Mouse (Mus musculus): ENCODE results near the gene Apoc4. TPM values are rescaled to one million over a fixed set of nuclear protein-coding genes. Genes with fewer than 3 reads are reported as not detected.

Apoc4 gene
- total RNA-seq (2021) = 100 to 1,000 TPM in 1 of 2 experiments, 10 to 100 TPM in 1; 82.0 to 218 TPM
- long read RNA-seq, experiment 1, transcript Apoc4-201 (3 exons, 538 nt) = major isoform, 215 of 216 reads
- long read RNA-seq, experiment 1, partial matches to known transcripts = 0 of 216 reads
- long read RNA-seq, experiment 1, other reads (novel, unspliced or antisense) = 1 of 216 reads
- long read RNA-seq, experiment 2, transcript Apoc4-201 (3 exons, 538 nt) = major isoform, 51 of 58 reads
- long read RNA-seq, experiment 2, partial matches to known transcripts = 5 of 58 reads
- long read RNA-seq, experiment 2, other reads (novel, unspliced or antisense) = 2 of 58 reads

DNA sequence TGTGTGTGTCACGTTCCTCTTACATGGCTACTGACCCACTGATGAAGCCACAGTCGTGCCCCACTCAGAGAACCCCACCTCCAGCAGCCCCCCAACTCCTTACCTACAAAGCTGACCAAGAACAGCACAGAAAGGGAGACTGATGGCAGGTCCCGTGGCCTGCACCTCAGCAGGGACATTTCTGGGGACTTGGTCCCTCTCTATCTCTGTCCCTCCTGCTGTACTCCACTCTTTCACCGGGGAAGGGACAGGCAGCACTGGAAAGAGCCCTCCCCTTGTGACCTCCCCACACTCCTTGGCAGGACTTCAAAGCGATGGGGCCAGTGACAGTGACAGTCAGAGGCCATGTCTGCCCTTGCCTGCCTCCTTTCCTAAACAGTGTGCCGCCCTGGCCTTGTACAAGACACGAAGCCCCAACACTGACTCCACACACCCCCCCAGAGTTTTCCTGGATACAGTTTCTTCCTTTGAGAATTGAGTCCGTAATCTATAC is at the start of gene Apoc4, which contains the start of gene Gm44805:
Gene Apoc4 (minus strand): TSS at position 278 of the 493 bp plus-strand sequence.
Gene Gm44805 (minus strand): TSS at position 222 of the 493 bp plus-strand sequence.
- DNase-seq (ENCODE audit: low spot score in 2 of 2) = peak in 1 of 2 experiments; percentile 74

DNA sequence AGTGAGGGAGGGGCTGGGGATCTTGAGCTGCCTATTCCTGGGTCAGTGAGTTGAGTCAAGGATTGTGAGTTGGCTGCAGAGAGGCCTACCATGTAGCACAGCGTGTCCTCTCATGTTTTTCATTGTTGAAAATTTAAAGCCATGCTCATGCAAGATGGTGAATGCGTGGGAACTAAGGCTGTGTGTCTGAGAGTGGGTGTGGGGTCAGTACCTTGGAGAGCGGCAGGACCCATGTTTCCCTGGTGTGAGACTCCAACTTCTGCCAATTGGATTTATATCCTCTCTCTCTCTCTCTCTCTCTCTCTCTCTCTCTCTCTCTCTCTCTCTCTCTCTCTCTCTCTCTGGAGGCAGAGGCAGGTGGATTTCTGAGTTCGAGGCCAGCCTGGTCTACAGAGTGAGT is 45.3 kb upstream of the Apoc4 start:
- no peak for DNase-seq (ENCODE audit: low spot score in 2 of 2)

DNA sequence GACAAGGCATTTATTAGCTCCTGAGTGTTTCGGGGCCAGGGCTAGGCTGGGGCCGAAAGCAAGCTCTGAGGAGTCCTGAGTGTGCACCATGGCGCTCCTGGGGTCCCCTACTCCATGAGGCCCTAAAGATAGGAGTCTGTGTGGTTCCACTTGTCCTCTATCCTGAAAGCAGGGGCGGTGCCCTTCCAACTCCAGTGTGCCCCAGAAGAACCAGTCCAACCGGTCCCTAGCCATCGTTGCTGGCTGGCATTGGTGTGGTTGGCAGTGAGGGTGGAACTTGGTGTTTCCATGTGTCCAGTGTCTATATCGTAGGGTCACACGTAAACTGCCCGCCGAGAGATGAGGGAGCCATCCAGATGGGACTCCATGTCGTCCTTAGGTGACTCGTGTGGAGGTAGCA is 42.9 kb upstream of the Apoc4 start:
- no peak for DNase-seq (ENCODE audit: low spot score in 2 of 2)

DNA sequence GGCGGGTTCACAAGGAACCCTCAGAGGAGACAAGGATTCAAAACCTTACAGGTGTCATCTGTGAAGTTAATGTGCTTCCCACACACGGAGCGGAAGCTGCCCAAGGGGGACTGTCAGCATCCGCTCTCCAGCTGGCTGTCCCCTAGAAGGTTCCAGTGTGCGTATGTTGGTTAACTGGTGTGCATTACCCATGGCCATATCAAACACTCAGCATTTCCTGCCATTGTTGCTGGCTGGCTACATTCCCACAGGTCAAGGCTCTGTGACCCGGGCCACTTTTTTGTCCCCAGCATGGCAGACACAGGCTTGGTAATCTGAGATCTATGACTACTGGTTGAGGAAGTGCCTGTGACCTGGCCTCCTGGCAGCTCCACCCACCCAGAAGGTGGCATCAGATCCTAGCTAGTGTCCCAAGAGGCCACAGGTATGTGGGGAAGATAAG is 41.5 kb upstream of the Apoc4 start:
- DNase-seq (ENCODE audit: low spot score in 2 of 2) = no peak

DNA sequence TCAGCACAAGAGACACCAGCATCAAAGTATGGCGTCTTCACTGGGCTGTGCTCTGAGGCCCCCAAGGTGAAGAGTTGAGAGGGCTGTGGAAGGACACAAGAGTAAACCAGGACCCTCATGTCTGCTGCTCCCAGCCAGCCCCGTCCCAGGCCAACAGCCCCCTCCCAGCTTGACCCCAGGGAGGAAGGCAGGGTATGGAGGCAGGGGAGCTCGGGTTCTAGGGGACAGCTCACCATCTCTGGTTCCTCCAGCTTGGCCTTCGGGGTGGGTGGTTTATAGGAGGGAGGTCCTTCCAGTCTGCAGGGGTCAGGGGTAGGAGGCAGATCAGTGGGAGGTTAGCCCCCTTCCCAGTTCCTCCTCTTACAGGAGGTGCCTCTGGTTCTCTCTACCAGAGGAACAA is 37.9 kb upstream of the Apoc4 start:
- no peak for DNase-seq (ENCODE audit: low spot score in 2 of 2)

DNA sequence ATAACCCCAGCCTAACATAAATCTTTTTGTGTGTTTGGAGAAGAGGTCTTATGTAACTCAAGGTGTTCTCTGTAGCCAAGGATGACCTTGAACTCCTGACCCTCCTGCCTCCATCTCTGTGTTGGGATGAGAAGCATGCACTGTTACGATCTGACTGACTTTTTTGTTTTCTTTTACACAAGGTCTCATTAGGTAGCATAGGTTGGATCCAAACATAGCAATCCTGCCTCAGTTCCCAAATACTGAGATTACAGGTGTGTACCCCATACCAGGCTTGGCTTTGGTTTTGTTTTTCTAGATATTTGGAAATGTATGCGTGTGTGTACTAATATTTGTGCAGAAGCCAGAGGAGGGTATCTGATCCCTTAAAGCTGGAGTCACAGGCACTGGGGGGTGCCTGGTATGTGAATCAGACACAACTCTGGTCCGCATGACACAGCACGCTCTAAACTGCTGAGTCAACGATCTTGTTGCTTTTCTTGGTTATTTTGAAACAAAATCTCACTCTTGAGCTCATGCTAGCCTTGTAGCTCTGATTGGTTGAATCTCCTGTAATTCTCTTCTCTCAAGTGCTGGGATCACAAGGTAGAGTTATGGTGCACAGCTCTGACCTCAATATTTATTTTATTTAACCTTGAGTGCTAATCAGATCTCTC is 37.1 kb upstream of the Apoc4 start:
- DNase-seq (ENCODE audit: low spot score in 2 of 2) = no peak

DNA sequence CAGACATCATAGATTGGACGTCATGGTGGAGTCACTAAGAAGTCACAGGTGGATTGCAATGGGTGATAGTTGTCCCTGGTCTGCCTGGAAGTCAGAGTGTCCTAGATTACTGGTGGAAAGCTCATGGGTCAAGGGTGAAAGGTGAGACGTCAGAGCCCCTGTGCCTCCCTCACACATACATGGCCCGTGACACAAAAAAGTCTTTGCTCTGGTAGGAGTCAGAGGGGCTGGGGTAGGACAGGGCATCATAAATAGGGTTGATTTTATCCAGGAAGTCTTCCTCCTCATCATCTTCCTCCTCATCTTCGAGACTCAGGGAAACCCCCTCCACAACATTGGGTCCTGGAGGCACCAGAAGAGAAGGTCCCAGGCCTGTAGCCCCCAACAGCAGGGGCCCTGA is 36.1 kb upstream of the Apoc4 start:
- DNase-seq (ENCODE audit: low spot score in 2 of 2) = no peak

DNA sequence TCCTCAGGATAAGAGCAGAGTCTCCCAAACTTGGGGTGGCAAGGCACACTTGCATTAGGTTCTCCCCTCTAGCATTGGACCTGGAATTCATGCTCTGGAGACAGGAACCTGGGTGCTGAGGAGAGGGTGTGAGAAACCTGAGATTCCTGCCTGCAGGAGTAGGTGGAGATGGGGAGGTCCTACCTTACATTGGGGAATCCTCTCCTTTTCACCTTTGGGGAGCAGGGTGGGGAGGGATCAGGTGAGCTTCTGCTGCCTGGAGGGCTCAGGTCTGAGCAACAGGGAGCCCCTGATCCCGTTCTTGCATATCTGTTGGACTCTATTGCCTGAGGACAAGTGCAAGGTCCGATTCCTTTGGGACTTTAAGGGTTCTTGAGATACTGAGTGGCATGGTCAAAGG is 35.5 kb upstream of the Apoc4 start:
- DNase-seq (ENCODE audit: low spot score in 2 of 2) = no peak

DNA sequence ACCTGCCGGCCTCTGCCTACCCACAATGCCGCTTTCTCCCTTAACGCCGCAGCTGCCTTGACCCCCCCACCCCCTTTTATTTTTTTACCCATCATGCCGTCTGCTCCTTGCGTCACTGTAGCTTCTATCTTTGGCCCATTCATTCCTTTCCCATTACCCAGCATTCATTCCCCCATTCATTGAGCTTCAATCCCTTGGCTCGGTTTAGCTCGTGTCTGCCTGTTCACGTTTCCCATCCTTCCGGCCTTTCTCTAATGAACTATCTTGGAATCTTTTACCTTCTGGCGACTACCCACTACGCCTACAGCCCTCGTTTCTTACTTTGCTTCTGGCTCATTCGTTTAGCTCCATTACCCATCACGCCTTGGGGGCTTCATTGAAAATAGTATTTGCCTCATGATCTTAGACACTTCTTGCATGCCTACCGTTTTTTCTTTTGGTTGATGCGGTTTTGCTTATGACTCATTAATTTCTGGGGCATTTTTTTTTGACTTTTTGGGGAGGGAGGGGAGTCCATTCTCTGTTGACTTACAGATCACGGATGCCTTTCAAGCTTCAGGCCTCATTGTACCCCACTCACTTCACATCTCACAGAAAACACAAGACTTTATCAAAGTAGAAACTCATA is 34.9 kb upstream of the Apoc4 start:
- no peak for DNase-seq (ENCODE audit: low spot score in 2 of 2)

DNA sequence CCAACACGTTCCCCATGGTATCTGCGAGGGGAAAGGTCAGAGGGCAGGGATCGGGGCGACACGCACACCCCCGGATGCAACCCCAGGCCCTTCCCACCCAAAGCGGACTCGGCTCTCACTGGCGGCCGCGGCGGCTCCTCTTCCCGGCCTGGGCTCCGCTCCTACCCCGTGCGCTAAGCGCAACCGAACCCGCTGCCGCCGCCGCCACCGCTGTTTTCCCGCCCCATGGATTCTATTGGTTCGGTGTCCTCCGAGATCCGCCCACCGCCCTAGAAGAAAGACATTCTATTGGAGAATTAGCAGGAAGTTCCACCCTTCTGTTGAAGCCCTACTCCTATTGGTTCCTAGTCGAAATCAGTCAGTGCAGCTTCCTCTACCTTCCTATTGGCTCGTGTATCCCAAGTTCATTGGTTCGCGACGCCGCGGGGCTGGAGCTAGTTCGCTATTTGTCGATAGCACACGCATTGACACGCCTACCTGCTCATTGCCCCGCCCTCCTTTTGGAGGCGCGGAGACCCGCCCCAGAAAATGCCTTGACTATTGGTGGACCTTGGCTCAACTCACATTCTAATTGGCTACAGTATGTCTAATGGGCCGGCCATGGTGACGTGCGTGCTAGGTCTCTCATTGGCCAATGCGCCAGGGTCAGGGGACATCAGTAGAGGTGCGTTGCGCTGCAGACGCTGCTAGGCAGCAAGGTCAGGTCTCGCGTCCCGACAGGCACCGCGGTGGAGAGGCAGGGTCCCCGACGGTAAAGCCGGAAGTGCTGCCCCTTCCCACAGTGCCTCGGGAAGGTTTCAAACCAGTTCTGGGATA is 34.2 kb upstream of the Apoc4 start, which contains the start of gene Tomm40:
Gene Tomm40 (minus strand): TSS at position 200 of the 816 bp plus-strand sequence.
- DNase-seq (ENCODE audit: low spot score in 2 of 2) = peak; percentile 81 to 98

DNA sequence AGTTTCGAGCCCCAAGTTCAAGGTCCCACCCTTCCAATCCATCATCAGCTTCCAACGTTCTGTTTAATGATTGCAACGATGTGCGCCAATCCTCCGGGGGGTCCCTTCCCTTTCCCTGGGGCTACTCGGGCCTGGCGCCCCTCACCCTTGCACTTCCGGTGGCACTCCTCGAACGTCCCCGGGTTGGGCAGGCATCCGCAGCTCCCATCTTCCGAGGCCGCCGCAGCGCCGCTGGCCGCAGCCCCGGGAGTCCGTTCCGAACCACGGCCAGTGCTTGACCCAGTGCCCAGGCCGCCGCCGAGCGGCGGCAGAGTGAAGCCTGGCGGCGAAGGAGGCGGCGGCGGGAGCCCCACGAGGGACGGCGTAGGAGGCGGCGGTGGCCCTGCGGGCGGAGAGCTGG is 33.6 kb upstream of the Apoc4 start:
- DNase-seq (ENCODE audit: low spot score in 2 of 2) = no peak

DNA sequence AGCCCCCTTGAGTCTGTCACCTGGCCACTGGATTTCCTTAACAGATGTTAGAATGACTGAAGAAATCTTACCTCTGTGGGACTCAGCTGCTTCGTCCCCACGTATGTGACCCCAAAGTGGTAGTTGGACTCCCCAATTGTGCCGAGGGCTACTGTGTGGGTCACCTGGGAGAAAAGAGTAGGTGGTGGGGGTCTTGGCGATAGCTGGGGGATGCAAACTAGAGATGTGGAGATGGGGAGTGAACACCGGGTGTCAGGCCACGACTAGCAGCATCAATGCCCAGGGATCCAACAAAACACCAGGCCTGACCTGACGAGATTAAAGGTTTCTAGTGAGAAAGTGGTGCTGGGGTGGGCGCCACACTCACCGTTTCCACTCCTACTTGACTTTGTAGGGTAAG is 32.3 kb upstream of the Apoc4 start:
- no peak for DNase-seq (ENCODE audit: low spot score in 2 of 2)

DNA sequence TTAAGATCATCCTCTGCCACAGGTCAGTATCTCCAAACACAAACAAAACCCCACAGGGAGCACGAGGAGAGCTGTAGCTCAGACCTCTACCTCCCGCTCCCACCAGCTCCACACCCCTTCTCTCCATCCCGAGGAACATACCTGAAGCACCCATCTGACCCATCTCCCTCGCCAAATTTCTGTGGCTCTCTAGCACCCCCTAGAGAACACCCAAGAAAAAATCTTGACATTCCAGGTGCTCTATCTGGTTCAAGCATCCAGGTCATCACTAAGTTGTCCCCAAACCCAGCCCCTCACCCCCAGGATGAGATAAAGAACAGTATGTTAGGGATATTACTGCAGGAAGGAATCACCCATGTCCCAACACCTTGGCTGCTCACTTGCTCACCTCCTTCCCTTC is 31.9 kb upstream of the Apoc4 start:
- no peak for DNase-seq (ENCODE audit: low spot score in 2 of 2)

DNA sequence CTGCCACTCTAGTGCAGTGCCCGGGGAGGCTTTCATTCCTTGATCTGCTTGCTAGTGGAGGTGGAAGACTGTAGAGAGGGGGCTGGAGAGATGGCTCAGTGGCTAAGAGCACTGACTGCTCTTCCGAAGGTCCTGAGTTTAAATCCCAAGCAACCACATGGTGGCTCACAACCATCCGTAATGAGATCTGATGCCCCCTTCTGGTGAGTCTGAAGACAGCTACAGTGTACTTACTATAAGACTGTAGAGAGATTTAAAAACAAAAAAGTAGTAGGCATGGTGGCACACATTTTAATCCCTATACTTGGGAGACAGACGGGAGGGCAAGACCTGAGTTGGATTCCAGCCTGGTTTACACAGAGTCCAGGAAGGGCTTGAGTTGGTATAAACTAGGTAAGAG is 31.1 kb upstream of the Apoc4 start:
- no peak for DNase-seq (ENCODE audit: low spot score in 2 of 2)

DNA sequence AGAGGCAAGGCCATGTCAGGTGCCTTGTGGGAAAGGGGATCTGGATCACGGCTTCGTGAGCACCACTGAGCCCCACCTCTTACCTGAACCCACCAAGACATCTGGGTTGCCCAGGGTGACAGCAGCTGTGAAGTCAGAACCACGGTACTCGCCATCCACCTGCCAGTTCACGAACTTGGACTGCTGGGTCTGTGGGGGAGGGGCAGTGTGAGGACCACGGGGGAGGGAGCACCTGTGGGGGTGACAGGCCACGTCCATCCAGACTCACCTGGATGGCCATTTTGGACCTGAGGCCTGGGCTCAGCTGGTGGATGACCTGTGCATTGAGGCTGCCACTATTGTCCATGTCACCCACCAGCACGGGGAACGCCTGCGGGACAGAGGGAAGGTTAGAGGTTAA is 29.4 kb upstream of the Apoc4 start:
- DNase-seq (ENCODE audit: low spot score in 2 of 2) = no peak

DNA sequence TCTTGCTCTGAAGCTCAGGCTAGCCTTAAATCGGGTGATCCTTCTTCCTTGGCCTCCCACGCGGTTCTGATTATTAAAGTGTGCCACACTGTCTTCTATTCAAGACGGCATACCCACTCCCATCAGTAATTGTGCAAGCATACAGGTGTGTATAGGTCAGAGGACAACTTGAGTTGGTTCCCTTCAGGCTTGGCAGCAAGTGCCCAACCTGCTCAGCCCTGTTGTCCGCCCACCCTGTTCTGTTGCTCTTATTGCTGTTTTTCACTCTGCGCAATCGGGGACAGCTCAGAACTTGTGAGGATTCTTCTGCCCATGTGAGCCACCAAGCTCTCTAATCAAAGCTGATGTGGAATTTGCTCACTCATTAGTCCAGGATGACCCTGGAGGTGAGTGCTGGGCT is 24.0 kb upstream of the Apoc4 start:
- DNase-seq (ENCODE audit: low spot score in 2 of 2) = no peak

DNA sequence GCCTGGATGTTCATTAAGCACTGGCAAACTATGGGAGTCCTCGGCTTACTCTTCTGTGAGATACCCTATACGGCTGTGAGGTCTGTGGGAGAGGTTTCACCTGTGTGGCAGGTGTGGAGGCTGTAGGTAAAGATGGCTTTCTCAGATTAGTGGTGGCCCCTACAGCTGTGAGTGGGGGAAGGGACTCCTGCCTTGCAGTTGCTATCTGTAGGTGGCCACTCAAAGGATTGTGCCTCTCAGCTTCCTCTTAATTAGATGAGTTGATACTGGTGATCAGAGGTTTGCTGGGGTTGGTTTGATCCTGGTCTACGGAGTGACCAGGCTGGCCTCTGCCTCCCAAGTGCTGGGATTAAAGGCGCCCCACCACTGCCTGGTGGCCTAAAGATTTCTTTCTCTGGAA is 23.2 kb upstream of the Apoc4 start:
- DNase-seq (ENCODE audit: low spot score in 2 of 2) = no peak

DNA sequence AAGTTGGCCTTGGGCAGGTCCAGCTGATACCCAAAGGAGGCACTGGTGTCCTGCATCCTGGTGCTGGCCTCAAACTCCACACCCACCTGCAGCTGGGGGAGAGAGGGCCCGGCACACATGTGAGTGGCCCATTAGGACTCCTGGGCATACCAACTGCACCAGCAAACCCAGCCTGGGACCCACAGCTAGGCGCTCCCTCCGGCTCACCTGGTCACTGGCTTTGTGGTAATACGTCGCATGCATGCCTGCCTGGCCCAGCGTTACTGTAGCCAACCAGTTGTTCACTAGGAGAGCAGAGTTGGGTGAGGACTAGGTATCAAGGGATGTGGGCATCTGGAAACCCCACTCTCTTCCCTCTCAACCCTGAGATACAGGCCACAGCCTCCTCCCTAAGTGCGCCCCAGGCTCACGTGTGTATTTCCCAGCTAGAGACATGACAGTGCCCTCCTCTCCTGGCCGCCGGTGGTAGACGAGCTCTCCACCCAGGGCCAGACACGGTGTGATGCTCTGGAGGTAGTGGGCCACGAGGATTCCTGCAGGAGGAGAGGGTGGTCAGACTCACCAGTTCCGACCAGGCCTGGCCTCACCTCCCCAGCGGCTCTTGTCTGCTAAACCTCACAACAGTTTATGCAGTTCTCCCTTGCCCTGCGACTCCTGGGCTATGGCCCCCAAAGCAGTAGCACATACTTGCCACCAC is 21.7 kb upstream of the Apoc4 start:
- DNase-seq (ENCODE audit: low spot score in 2 of 2) = no peak

DNA sequence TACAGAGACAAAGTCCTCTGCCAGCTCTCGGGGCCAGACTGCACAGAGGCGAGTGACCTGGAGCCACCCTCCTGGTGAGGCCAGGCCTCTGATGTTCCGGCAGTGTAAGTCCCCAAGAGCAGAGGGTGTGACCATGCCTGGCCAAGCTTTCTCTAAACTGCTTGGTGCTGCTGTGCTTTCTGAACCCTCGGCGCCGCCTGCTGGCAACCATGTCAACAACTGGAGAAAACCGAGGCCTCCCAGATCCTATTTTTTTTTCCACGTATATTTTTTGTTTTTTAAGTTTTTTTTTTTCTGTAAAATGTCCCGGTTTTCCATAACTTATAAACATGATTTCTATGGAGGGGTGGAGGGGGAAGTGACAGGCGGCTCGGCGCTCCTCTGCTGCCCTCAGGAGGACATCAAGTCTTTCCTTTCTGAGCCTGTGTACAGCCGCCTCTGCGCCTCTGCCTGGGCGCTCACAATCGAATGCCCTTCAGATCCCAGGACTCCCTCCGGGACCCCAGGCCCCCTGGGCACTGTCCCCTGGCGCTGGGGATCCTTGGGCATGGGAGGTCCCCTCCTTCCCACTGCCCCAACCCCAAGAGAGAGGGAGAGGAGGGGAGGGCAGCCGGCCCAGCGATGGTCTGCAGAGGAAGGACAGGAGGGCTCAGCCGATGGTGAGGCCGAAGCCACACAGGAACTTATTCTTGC is 19.9 kb upstream of the Apoc4 start:
- DNase-seq (ENCODE audit: low spot score in 2 of 2) = peak in 1 of 2 experiments; percentile 65
